Mouse (Mus musculus) adrenal gland, postnatal 36 days (tissue): ENCODE data around the gene Pjvk. TPM values are rescaled to one million over a fixed set of nuclear protein-coding genes. Genes with fewer than 3 reads are reported as not detected.
A peak's percentile ranks its signal among the peaks of the same experiment; 100 is the strongest.
"Not testable (repeated sequence)": the region's sequence is repeated elsewhere in the genome, so short reads cannot be mapped to it uniquely, and the experiment has no call there.

Experiments used
- DNase-seq, 2 experiments: peaks; one replicate each; pipeline ENCODE4 v3.0.0; 2021; ENCODE audit warnings: mixed read lengths in 1 of 2
- long read RNA-seq, 2 experiments: library from polyadenylated mRNA; stranded (forward); transcript quantifications; one replicate each; pipeline ENCODE4 v2.0.0; 2021; ENCODE audit warnings: borderline sequencing depth in 2 of 2
- total RNA-seq, 2 experiments: library from RNA; stranded (reverse); gene quantifications; 2 replicates each; pipeline ENCODE4 v1.2.3; 2021

Pjvk gene
- total RNA-seq = under 1 TPM; 0.26 to 0.40 TPM
- long read RNA-seq, experiment 1 = 0 reads
- long read RNA-seq, experiment 2 = 0 reads

- DNase-seq = peak; percentile 99
Observed at GRCm38 (mm10) chr2:76647883-76648570, at the start of gene Pjvk, which contains the start of gene Prkra. Gene Pjvk, plus strand, starts transcription at chr2:76648476. Gene Prkra, minus strand, starts transcription at chr2:76648015.

- DNase-seq = peak; percentile 19 to 25
Observed at GRCm38 (mm10) chr2:76599214-76599613, 49.1 kb upstream of the Pjvk start.

GRCm38 (mm10) chr2:76602256-76602655 lies 46.0 kb upstream of the Pjvk start:
- DNase-seq = no peak

- no peak for DNase-seq
Observed at GRCm38 (mm10) chr2:76606704-76607103, 41.6 kb upstream of the Pjvk start.

GRCm38 (mm10) chr2:76610326-76611104 lies 37.8 kb upstream of the Pjvk start:
- DNase-seq = peak in 1 of 2 experiments; percentile 31

- DNase-seq = no peak
Observed at GRCm38 (mm10) chr2:76611996-76612395, 36.3 kb upstream of the Pjvk start.

- peak in 1 of 2 experiments; percentile 56 for DNase-seq
Observed at GRCm38 (mm10) chr2:76618078-76618477, 30.2 kb upstream of the Pjvk start.

- DNase-seq = no peak
Observed at GRCm38 (mm10) chr2:76620188-76620587, 28.1 kb upstream of the Pjvk start.

- no peak for DNase-seq
Observed at GRCm38 (mm10) chr2:76621724-76622123, 26.6 kb upstream of the Pjvk start.

- DNase-seq = not testable (repeated sequence)
Observed at GRCm38 (mm10) chr2:76622316-76622715, 26.0 kb upstream of the Pjvk start.

GRCm38 (mm10) chr2:76630293-76630692 lies 18.0 kb upstream of the Pjvk start:
- DNase-seq = no peak

GRCm38 (mm10) chr2:76631600-76631999 lies 16.7 kb upstream of the Pjvk start:
- DNase-seq = no peak

- no peak for DNase-seq
Observed at GRCm38 (mm10) chr2:76639637-76640036, 8.6 kb upstream of the Pjvk start.

GRCm38 (mm10) chr2:76643801-76644200 lies 4.5 kb upstream of the Pjvk start:
- no peak for DNase-seq

- DNase-seq = no peak
Observed at GRCm38 (mm10) chr2:76647441-76647869, 821 bp upstream of the Pjvk start.

- DNase-seq = no peak
Observed at GRCm38 (mm10) chr2:76648666-76649141, 428 bp downstream of the Pjvk start.

GRCm38 (mm10) chr2:76653070-76653469 lies 4.8 kb downstream of the Pjvk start:
- no peak for DNase-seq

GRCm38 (mm10) chr2:76654646-76655045 lies 6.4 kb downstream of the Pjvk start:
- DNase-seq = no peak

- no peak for DNase-seq
Observed at GRCm38 (mm10) chr2:76655444-76655843, 7.2 kb downstream of the Pjvk start.

- DNase-seq = peak in 1 of 2 experiments; percentile 26
Observed at GRCm38 (mm10) chr2:76655982-76656381, 7.7 kb downstream of the Pjvk start.

- no peak for DNase-seq
Observed at GRCm38 (mm10) chr2:76658551-76658950, 10.3 kb downstream of the Pjvk start.

GRCm38 (mm10) chr2:76659419-76659818 lies 11.1 kb downstream of the Pjvk start:
- no peak for DNase-seq

- DNase-seq = no peak
Observed at GRCm38 (mm10) chr2:76665531-76665930, 17.3 kb downstream of the Pjvk start.
